Mouse (Mus musculus) kidney, adult 18-20 months (tissue): Measurements from ENCODE around the gene 4930447C04Rik.
A peak's percentile ranks its signal among the peaks of the same experiment; 100 is the strongest.

Experiments used
- DNase-seq: peaks from one replicate; pipeline ENCODE4 v3.0.0; 2021

Gene 4930447C04Rik

GRCm38 (mm10) chr12:72942171-72942570 lies 1.6 kb upstream of the 4930447C04Rik start:
- DNase-seq = no peak

GRCm38 (mm10) chr12:72941398-72942051 lies 951 bp upstream of the 4930447C04Rik start:
- DNase-seq = no peak

- DNase-seq = no peak
Observed at GRCm38 (mm10) chr12:72940822-72941397, 336 bp upstream of the 4930447C04Rik start.

- no peak for DNase-seq
Observed at GRCm38 (mm10) chr12:72939616-72940015, 958 bp downstream of the 4930447C04Rik start, which contains the start of gene Six6. Six6 (plus strand) TSS chr12:72939892.

DNA sequence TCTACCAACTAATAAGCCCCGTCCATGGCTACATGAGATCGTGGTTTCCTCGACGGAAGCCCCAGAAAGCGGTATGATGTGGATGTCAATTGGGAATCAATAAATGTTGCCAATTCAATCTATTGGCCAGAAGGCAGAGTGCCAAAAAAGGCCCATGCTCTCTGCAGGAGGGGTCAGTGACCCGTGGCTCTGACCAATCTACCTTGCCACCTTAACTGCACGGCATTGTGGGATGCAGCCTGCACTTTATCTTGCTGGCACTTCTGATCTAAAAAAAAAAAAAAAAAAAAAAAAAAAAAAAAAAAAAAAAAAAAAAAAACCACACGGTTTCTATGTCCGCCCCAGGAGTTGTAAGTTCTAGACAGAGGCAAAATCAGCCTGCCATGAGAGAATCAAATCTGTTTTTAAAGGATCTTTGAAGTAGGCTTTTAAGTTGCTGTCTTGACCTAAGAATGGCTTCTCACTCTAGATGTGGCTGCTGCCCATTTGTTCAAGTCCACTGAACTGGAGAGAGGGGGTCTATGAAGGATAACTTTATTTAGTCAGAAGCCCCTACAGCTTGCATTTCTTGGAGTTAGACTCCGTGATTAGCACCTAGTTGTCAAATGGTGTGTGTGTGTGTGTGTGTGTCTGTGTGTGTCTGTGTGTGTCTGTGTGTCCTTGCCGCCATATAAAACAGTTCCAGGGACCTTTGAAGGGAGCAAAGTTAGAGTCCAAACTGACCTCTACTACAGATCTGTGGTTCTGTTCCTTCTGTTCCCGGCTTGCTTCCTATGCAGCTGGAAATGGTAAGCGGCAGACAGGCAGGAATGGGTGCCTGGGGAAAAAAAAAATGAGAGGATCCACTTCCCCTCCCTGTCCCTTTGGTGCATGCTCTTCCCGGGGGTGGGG lies 1.7 kb downstream of the 4930447C04Rik start:
- no peak for DNase-seq

DNA sequence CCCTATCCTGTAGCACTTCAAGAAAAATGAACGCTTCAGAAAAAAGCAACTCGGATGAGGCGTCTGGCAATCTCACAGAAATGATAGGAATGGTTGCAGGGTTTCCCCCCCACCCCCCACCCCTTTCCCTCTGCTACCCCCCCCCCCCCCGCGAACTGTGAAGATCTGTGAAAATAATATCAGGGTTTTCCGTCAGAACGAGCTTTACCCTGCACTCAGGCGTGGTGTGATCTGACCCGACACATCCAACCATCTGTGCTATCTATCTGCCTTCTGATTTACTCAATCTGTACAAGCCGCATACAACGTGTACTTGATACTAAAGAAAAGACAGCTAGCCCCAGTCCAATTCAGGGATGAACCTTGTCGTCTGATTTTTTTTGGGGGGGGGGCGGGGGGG lies 2.4 kb downstream of the 4930447C04Rik start:
- DNase-seq = no peak

DNA sequence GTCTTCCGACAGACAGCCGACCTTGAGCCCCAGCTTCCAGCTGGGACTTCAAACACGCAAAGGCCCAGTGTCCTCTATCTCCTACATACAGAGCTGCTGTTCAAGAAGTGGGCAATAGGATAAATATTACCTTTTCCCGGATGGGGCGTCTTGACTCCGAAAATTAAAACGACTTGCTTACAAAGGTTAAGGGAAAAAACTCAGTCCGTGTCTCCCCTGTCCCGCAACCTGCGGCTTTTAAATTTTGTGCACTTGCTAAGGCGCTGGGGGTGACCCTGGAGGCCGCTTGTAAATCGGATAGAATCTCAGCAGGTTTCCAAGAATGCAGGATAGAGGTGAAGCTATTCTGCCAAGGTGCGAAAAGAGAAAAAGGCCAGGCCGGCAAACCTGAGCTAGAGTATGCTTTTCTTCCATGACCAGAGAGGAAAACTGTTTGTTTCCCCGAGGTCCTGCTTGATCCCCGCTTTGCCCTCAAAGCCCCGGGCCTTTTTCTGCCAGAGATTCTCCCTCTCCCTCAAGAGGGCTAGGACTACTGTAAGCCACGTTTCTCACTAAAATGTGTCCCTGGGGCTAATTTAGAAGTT lies 2.9 kb downstream of the 4930447C04Rik start:
- DNase-seq = no peak

DNA sequence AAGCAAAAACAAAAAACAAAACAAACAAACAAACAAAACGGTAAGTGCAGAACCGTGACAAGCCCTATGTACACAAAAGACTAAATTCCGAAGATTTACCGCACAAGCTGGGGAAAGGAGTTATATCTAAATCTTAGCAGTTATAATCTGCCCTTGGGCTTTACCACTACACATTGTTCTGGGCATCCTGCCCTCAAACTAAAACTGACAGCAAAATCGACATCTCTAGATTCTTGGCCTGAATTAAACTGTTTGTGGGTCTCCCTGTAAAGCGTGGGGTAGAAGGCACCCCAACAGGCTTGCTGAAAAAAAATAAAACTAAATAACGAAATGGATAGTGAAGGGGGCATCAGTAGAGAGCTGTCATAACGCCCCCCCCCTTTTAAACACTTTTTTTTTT lies 3.8 kb downstream of the 4930447C04Rik start:
- no peak for DNase-seq

GRCm38 (mm10) chr12:72917159-72917993 lies 23.2 kb downstream of the 4930447C04Rik start:
- DNase-seq = no peak

- no peak for DNase-seq
Observed at GRCm38 (mm10) chr12:72854377-72855032, 86.1 kb downstream of the 4930447C04Rik start.

DNA sequence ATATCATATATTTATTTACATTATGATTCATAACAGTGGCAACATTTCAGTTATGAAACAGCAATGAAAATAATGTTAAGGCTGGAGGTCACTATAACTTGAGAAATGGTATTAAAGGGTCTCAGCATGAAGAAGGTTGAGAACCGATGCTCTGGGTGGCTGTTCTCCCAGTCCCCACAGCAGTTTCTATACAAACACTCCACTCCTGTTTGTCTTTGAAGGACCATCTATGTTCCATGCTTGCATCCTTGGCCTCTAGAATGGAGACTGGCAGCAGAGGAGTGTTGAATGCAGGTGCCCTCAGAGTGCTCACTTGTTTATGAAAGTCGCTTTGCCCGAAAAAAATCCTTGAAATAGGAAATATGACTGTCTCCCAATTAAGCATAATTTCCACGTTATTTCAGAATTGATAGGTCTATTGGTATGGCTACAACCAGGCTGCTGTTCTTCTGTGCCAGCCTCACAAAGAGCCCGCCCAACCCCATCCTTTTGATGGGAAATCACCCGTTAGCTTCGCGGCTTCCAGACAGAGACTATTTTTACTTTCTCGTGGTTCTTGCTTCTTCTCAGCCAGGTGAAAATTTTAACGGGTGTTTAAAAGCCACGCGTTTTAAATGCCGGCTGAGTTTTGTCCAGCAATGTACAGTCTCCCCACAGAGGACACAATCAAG lies 87.0 kb downstream of the 4930447C04Rik start:
- no peak for DNase-seq

GRCm38 (mm10) chr12:72852264-72852663 lies 88.3 kb downstream of the 4930447C04Rik start:
- DNase-seq = no peak

DNA sequence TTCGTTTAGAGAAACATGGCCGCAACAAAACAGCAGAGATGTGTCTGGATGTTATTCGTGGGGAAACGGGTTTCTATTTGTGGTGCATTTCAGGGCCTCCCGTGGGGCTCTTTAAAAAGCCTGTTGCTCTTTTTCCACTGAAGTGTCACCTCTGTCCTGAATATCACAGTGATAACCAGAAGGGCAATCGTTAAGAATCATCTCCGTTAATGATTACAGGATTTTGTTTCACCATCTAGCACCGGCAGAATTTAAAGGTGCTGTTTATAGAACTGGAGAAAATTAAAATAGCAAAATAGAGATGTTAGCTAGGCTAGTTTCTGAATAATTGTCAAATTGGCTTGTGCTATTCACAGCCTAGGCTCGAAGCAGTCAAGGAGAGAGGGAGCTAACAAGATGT lies 90.4 kb downstream of the 4930447C04Rik start:
- DNase-seq = no peak

DNA sequence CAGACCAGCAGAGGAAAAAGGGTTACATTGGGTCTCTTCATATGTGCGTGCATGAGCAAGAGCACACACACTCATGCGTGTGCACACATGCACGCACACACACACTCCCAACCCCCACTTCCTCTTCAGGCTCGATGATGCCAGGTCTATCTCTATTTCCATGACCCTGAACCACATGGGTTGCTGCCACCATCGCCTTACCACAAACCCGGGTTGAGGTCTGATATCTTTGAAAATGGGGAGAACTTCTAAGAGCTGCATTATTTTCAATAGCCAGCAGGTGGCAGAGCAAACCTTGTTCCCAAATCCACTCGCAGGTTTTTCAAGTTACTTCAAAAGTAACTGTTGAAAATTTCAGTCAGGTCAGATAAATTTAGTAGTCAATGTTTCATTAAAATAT lies 92.8 kb downstream of the 4930447C04Rik start:
- DNase-seq = peak; percentile 42

DNA sequence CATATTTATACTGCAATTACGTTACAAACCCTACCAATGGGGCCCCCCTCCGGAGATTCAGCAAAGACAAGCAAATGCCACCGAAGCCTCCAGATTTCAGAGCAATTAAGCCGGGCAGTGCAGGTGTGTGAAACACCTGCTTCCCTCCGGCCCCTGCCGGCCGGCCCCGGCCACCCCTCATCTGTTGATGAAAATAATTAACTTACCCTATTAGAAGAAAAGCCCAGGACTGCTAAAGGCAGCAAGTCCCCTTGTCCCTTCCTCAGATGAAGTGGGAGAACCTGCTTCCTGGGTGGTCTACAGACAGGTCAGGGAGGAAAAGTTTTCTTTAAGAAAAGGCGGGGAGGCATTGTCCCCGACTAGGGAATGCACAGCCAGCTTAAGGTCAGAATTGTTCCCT lies 94.6 kb downstream of the 4930447C04Rik start:
- DNase-seq = no peak

DNA sequence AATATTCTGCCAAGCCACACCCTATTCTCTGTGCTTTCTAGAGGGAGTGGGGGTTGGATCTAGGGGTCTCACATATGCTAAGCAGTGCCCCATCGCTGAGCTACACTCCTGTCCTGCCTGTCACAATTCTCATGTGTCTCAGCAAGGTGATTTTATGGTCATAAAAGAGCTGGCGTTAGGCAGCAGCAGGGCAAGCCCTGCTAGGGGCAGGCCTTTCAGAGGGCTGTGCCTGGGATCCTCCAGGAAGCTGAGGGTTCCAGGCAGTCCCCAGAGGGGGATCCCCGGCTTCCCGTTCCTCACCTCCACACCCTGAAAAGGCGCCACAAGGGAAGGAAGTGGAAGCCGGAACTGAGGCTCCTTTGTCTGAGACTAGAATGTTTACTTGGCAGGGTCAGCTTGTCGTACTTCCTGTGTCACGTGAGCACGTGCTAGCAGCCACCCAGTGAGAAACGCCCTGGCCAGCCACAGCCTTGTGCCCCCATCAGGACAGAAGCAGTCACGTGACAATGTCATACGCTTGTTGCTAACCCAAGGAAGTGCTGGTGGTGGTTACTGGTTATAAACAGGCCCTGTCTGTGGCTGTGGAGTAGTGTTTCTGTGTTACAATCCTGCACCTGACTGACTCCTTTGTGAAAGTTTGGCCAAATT lies 96.5 kb downstream of the 4930447C04Rik start:
- DNase-seq = peak; percentile 64

GRCm38 (mm10) chr12:72843555-72843954 lies 97.0 kb downstream of the 4930447C04Rik start:
- DNase-seq = no peak

DNA sequence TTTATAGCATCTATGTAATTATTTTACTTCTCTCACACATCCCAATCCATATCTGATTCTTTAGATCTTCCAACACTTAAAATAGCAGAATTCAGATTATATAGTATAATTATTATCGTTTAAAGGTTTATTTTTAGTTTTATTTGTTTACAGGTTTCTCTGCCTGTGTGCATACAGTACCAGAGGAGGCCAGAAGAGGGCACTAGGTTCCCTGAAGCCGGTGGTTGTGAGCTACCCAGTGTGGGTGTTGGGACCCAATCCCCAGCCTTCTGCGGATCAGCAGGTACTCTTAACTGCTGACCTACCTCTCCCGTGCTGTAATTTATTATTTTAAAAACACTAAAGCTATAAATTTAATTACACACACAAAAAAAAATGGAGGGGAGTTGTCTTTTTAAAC lies 97.4 kb downstream of the 4930447C04Rik start:
- no peak for DNase-seq

DNA sequence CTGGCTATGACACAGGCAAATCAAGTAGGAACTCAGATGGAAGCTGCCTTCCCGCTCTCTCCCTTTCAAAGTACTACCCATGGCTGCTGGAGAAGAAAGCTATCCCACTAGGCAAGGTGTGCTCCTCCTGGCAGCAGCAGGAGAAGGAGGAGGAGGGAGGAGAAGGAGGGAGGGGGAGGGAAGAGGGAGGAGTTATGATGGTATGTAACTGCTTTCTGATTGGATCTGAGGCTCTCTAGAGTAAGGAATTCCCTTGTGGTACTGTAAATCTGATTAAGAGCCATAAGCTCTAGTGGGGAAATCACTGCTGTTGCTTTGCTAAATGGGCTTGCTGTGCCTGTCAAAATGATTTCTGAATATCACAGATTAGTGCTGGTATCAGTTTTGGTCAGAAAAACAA lies 99.1 kb downstream of the 4930447C04Rik start:
- DNase-seq = no peak

- DNase-seq = no peak
Observed at GRCm38 (mm10) chr12:72837302-72837701, 103.3 kb downstream of the 4930447C04Rik start.

DNA sequence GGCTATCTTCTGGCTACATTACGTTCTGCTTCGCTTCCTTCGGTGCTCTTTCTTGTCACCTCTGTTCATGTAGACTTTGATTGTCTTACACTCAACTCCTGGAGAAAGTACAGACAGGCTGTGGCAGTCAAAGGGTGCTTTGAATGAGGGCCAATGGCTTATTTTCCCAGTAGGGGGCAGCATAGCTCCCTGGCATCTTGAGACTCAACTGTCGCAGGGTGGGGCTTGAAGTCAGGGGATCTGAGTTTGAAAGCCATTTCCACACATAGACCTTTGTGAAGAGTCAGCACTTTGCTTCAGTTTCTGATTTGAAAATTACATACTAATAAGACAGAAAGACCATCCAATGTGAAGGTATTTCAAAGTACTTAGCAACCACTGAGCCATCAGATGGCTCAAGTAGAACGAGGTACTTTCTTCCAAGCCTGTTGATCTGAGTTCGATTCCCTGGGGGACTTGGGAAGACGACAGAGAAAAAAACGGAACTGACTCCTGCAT lies 105.0 kb downstream of the 4930447C04Rik start:
- no peak for DNase-seq
